Mouse (Mus musculus): ENCODE measurements around the gene Kcnk13. TPM values are rescaled to one million over a fixed set of nuclear protein-coding genes. Genes with fewer than 3 reads are reported as not detected.
A peak's percentile ranks its signal among the peaks of the same experiment; 100 is the strongest.

Kcnk13 gene
- total and polyA plus RNA-seq, 2 experiments from 2014 or later = 2.5 to 4.3 TPM

- peak; percentile 74; the same call in 1 of the 2 replicates for ATAC-seq
- H3K27ac ChIP-seq (ENCODE audit: low read depth, low read length) = no peak overlapping the region
- no peak for TF ChIP-seq CTCF (IDR thresholded peaks at IDR 0.05; ENCODE audit: low read depth)
- no peaks in the 10 kb centered on the region for H3K36me3 ChIP-seq (ENCODE audit: insufficient read depth)
- no peaks in the 10 kb centered on the region for H3K9me3 ChIP-seq (ENCODE audit: low read length)
- H3K4me3 ChIP-seq (ENCODE audit: low read depth, low read length) = no peak overlapping the region
- DNase-seq = peak; percentile 64
- WGBS = 19% methylated on average over 4 of the region's 4 CpGs
- H3K27me3 ChIP-seq (ENCODE audit: insufficient read depth, low read length) = no peaks in the 10 kb centered on the region
- no peak overlapping the region for H3K4me2 ChIP-seq (ENCODE audit: low read depth)
- H3K4me1 ChIP-seq (ENCODE audit: insufficient read depth) = no peaks in the 10 kb centered on the region
- no peak overlapping the region for H3K9ac ChIP-seq
Observed at GRCm38 (mm10) chr12:100075715-100076114, 111.4 kb downstream of the Kcnk13 start.

DNA sequence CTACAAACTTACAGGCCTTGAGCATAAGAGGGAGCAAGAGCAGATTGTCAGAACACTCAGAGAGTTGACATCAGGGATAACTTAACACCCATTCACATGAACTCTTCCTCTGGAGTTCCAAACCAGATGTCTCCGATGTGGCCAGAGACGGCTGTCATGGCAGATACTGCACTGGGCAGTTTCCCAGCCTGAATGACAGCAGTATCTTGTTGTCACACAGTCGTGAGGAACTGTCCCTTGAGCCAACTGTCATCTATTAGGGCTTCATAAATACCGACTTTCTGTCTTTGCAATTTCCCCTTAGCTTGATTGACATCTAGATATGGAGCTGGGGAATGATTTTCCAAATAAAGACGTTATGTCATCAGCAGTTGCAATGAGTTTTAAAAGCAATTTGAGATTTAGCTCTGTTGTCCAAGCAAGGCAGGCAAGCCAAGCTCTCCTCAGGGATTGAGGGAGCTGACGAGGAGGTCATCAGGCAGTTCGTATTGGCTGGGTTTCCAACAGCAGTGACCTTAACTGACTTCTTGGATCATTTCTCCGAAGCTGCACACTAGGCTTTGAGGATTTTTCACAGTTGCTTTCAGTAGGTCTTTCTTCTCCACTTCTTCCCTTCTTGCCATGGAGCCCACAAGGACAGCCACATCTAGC, 115.5 kb downstream of the Kcnk13 start:
- no peak overlapping the region for H3K4me3 ChIP-seq (ENCODE audit: low read depth, low read length)
- TF ChIP-seq CTCF (IDR thresholded peaks at IDR 0.05; ENCODE audit: low read depth) = no peak
- no peak overlapping the region for H3K27ac ChIP-seq (ENCODE audit: low read depth, low read length)
- 84% methylated on average over 8 of the region's 8 CpGs for WGBS
- no peaks in the 10 kb centered on the region for H3K4me1 ChIP-seq (ENCODE audit: insufficient read depth)
- no peak overlapping the region for H3K4me2 ChIP-seq (ENCODE audit: low read depth)
- no peaks in the 10 kb centered on the region for H3K36me3 ChIP-seq (ENCODE audit: insufficient read depth)
- no peaks in the 10 kb centered on the region for H3K9me3 ChIP-seq (ENCODE audit: low read length)
- DNase-seq (no peak), ATAC-seq (no peak)
- H3K9ac ChIP-seq = no peak overlapping the region
- no peaks in the 10 kb centered on the region for H3K27me3 ChIP-seq (ENCODE audit: insufficient read depth, low read length)

DNA sequence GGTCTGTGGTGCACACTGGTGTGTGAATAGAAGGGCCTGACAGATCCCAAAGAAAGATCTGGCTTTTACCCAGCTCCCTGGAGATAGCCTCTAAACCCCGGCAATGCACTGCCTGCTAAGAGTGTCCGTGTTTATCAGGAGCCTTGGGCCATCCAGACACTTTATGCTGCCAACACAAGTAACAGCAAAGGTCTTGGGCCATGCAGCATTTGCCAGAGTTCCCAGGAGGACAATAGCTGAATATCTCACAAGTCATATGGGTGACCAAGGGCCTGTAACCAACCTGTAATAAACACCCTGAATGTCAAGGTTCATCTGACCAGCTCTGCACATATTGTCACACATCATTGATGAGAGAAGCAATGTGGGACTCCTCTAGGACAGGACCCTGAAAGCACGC, 123.7 kb downstream of the Kcnk13 start:
- ATAC-seq = no peak
- H3K9me3 ChIP-seq (ENCODE audit: low read length) = no peaks in the 10 kb centered on the region
- 82% methylated on average over 3 of the region's 3 CpGs for WGBS

DNA sequence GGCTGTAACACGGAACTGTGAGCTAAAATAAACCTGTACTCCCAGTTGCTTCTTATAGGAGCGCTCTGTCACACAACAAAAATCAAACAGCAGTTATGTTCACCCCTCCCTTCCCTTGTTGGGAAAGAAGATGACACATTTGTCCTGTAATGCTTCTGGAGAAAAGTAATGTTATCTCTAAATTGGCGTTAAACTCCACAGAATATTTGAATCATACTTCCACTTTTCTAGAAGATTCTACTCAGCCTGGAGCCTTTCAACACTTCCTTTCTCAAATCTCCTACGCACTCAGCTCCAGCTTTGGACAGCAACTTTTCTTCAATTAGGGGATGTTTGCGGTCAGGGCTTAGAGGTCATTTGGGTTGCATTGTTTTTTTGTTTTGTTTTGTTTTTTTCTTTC, 125.0 kb downstream of the Kcnk13 start:
- no peak for DNase-seq
- 86% methylated on average over 5 of the region's 5 CpGs for WGBS

More for the DNA sequence above, 123.7 kb downstream of the Kcnk13 start:
- Histone ChIP-seq H3K4me1 (ENCODE audit: insufficient read depth) (no peaks in the 10 kb centered on the region), H3K4me2 (ENCODE audit: low read depth) (no peak overlapping the region), H3K36me3 (ENCODE audit: insufficient read depth) (no peaks in the 10 kb centered on the region), H3K4me3 (ENCODE audit: low read depth, low read length) (no peak overlapping the region), H3K27ac (ENCODE audit: low read depth, low read length) (no peak overlapping the region), H3K9ac (no peak overlapping the region), H3K27me3 (ENCODE audit: insufficient read depth, low read length) (no peaks in the 10 kb centered on the region)
- TF ChIP-seq CTCF (IDR thresholded peaks at IDR 0.05; ENCODE audit: low read depth) = no peak
- no peak for DNase-seq

DNA sequence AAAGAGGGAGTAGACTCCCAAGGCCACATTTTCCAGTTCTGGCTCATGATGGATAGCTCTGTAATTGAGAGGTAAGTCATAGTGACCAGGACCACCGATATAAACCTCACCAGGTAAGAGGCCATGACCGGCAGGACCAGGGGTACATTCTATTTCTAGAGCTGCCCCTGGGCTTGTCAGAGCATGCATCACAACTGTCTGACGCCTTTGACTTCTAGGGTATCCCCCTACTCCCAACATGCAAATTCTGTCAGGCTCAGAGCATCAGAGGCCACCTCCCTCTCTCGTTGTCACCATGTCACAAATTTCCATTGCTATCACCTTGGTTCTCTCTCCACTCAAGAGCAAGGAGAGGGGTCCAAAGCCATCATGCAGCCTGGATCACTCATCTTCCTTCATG, 126.5 kb downstream of the Kcnk13 start:
- no peaks in the 10 kb centered on the region for H3K9me3 ChIP-seq (ENCODE audit: low read length)
- H3K4me1 ChIP-seq (ENCODE audit: insufficient read depth) = no peaks in the 10 kb centered on the region
- no peaks in the 10 kb centered on the region for H3K27me3 ChIP-seq (ENCODE audit: insufficient read depth, low read length)
- H3K4me2 ChIP-seq (ENCODE audit: low read depth) = no peak overlapping the region
- DNase-seq (no peak), ATAC-seq (no peak)
- no peak overlapping the region for H3K27ac ChIP-seq (ENCODE audit: low read depth, low read length)
- H3K4me3 ChIP-seq (ENCODE audit: low read depth, low read length) = no peak overlapping the region
- no peaks in the 10 kb centered on the region for H3K36me3 ChIP-seq (ENCODE audit: insufficient read depth)
- H3K9ac ChIP-seq = no peak overlapping the region
- 88% methylated on average over 4 of the region's 4 CpGs for WGBS
- TF ChIP-seq CTCF (IDR thresholded peaks at IDR 0.05; ENCODE audit: low read depth) = no peak

More for the DNA sequence above, 125.0 kb downstream of the Kcnk13 start:
- Histone ChIP-seq H3K4me1 (ENCODE audit: insufficient read depth) (no peaks in the 10 kb centered on the region), H3K9me3 (ENCODE audit: low read length) (no peaks in the 10 kb centered on the region), H3K27ac (ENCODE audit: low read depth, low read length) (no peak overlapping the region), H3K9ac (no peak overlapping the region), H3K36me3 (ENCODE audit: insufficient read depth) (no peaks in the 10 kb centered on the region), H3K27me3 (ENCODE audit: insufficient read depth, low read length) (no peaks in the 10 kb centered on the region), H3K4me2 (ENCODE audit: low read depth) (no peak overlapping the region), H3K4me3 (ENCODE audit: low read depth, low read length) (no peak overlapping the region)
- no peak for ATAC-seq
- no peak for TF ChIP-seq CTCF (IDR thresholded peaks at IDR 0.05; ENCODE audit: low read depth)

- Histone ChIP-seq H3K36me3 (ENCODE audit: insufficient read depth) (no peaks in the 10 kb centered on the region), H3K9ac (no peak overlapping the region), H3K4me3 (ENCODE audit: low read depth, low read length) (no peak overlapping the region), H3K27me3 (ENCODE audit: insufficient read depth, low read length) (no peaks in the 10 kb centered on the region), H3K4me2 (ENCODE audit: low read depth) (no peak overlapping the region), H3K4me1 (ENCODE audit: insufficient read depth) (no peaks in the 10 kb centered on the region), H3K27ac (ENCODE audit: low read depth, low read length) (no peak overlapping the region), H3K9me3 (ENCODE audit: low read length) (no peaks in the 10 kb centered on the region)
- TF ChIP-seq CTCF (IDR thresholded peaks at IDR 0.05; ENCODE audit: low read depth) = no peak
- ATAC-seq = no peak
- WGBS = 87% methylated on average over 11 of the region's 11 CpGs
- DNase-seq = no peak
Observed at GRCm38 (mm10) chr12:100093046-100093445, 128.7 kb downstream of the Kcnk13 start.

- Histone ChIP-seq H3K9me3 (ENCODE audit: low read length) (no peaks in the 10 kb centered on the region), H3K4me2 (ENCODE audit: low read depth) (no peak overlapping the region), H3K9ac (no peak overlapping the region), H3K36me3 (ENCODE audit: insufficient read depth) (no peaks in the 10 kb centered on the region), H3K4me1 (ENCODE audit: insufficient read depth) (no peaks in the 10 kb centered on the region), H3K4me3 (ENCODE audit: low read depth, low read length) (no peak overlapping the region), H3K27me3 (ENCODE audit: insufficient read depth, low read length) (no peaks in the 10 kb centered on the region), H3K27ac (ENCODE audit: low read depth, low read length) (no peak overlapping the region)
- TF ChIP-seq CTCF (IDR thresholded peaks at IDR 0.05; ENCODE audit: low read depth) = no peak
- peak; percentile 80 for ATAC-seq
- 53% methylated on average over 3 of the region's 3 CpGs for WGBS
- peak; percentile 57 for DNase-seq
Observed at GRCm38 (mm10) chr12:100099971-100100706, 135.8 kb downstream of the Kcnk13 start.
